Mouse (Mus musculus) bone marrow, adult 2 months (tissue): ENCODE measurements around the gene Hoxb1.

ENCODE experiments used
- CTCF ChIP-seq: fragments of 200-500 bp; IDR thresholded peaks from 2 replicates; pipeline ENCODE4 v1.5.1; 2011; ENCODE audit warnings: low read length, control low read depth; ENCODE audit not compliant: control insufficient read depth, insufficient read depth
- POLR2A ChIP-seq: fragments of 200-500 bp; IDR thresholded peaks from 2 replicates; pipeline ENCODE4 v1.6.1; 2011; ENCODE audit warnings: low read depth, mild to moderate bottlenecking, control low read depth, low read length, borderline replicate concordance; ENCODE audit not compliant: control insufficient read depth

- TF ChIP-seq CTCF (no peak), POLR2A (no peak)
Observed at GRCm38 (mm10) chr11:96348988-96349387, 16.6 kb upstream of the Hoxb1 start.
